Mouse (Mus musculus): ENCODE results near the gene Zc3h10. TPM values are rescaled to one million over a fixed set of nuclear protein-coding genes. Genes with fewer than 3 reads are reported as not detected.

Zc3h10 gene
- polyA plus RNA-seq, 1 experiment from 2014 or later, result 16.9 TPM

DNA sequence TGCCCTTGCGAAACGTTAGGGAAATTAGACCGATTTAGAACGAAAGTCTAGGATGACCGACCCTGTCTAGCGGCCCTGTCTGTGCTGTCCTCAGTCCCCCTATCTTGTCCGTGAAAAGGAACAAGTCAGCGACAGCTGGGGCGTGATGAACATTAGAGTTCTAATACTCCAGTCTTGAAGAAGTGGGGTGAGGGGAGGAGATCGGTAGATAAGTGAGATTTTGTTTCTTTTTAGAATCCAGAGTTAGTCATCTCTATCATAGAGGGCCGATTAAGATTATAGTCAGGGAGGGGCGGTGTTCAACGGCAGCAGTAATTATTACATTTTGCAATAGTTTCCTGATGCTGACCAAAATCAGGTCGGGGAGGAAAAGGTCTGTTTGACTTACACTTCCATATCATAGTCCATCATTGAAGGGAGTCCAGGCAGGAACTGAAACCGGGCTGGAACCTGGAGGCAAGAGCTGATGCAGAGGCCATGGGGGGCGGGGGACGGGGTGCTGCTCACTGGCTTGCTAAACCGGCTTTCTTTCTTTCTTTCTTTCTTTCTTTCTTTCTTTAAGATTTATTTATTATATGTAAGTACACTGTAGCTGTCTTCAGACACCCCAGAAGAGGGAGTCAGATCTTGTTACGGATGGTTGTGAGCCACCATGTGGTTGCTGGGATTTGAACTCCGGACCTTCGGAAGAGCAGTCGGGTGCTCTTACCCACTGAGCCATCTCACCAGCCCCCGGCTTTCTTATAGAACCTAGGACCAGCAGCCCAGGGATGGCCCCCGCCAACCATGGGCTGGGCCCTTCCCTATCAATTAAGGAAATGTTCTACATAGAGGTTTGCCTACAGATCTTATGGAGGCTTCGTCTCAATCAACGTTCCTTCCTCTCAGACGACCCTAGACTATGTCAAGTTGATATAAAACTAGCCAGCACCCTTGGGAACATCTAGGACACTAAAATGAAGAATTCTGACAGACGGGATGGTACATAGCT lies 20.9 kb downstream of the Zc3h10 start:
- no peak for TF ChIP-seq CTCF (IDR thresholded peaks at IDR 0.05; ENCODE audit: low read depth)
- peak overlapping the region; percentile 57 for H3K9ac ChIP-seq (ENCODE audit: low read depth, low read length)
- WGBS, result 26% methylated on average over 28 of the region's 28 CpGs
- no peaks in the 10 kb centered on the region for H3K27me3 ChIP-seq (ENCODE audit: insufficient read depth, low read length)
- 0 out of 2 replicates have a peak overlapping the region, but pooled peaks have one; percentile 0 for H3K27ac ChIP-seq
- DNase-seq (ENCODE audit: low spot score) (no peak), ATAC-seq (replicated peaks; ENCODE audit: low FRiP score, low read depth) (no peak)
- peaks cover 3% of the 10 kb centered on the region; the same call in 1 of the 2 replicates for H3K36me3 ChIP-seq (ENCODE audit: insufficient read depth, low read length)
- H3K4me2 ChIP-seq (ENCODE audit: low read length), result peak overlapping the region; percentile 78
- H3K9me3 ChIP-seq (replicated peaks; ENCODE audit: low read length), result no peaks in the 10 kb centered on the region
- 0 out of 2 replicates have a peak, but pooled peaks cover 8% of the 10 kb centered on the region for H3K4me1 ChIP-seq (replicated peaks; ENCODE audit: insufficient read depth, low read length)
- H3K4me3 ChIP-seq (replicated peaks; ENCODE audit: low read depth, low read length), result peak overlapping the region; percentile 63

DNA sequence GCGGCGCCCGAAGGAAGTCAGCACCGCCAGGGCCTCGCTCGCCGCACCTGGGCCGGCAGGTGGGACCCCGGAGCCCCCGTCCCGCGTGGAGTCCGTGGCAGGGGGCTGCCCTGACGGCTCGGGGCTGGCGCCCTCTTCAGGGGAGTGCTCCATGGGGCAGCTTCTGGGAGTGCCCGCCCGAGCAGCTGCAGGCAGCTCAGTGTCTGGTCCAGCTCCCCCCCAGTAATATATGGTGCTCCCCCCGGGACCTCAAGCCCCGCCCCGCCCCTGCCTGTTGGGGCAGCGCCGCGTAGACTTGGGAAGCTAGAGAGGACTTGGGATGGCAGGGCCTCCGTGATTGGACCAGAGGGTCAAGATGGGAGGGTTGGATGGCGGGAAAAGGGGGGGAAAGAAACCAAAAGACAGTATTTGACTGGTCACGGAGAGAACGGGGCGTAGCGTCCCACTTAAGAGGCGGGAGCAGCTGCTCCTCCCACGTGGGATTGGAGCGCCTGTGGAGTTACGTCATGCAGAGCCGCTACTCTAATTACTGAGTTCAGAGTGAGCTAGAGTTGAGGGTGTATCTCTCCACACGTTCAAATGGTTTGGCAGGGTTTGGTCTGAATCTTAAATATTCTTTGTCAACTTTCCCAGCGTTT lies 21.8 kb downstream of the Zc3h10 start, which contains the start of gene Esyt1:
Gene Esyt1, minus strand, starts transcription at position 201 of the 638 bp plus-strand sequence.
- peak; percentile 99 for DNase-seq (ENCODE audit: low spot score)
- peak; percentile 96 for ATAC-seq (replicated peaks; ENCODE audit: low FRiP score, low read depth)
- Histone ChIP-seq H3K4me3 (replicated peaks; ENCODE audit: low read depth, low read length) (peak within 1 kb of the TSS; percentile 63), H3K4me1 (replicated peaks; ENCODE audit: insufficient read depth, low read length) (0 out of 2 replicates have a peak, but pooled peaks cover 8% of the 10 kb centered on the region), H3K9ac (ENCODE audit: low read depth, low read length) (peak within 1 kb of the TSS; percentile 59), H3K9me3 (replicated peaks; ENCODE audit: low read length) (no peaks in the 10 kb centered on the region), H3K36me3 (ENCODE audit: insufficient read depth, low read length) (peaks cover 5% of the 10 kb centered on the region), H3K27me3 (ENCODE audit: insufficient read depth, low read length) (no peaks in the 10 kb centered on the region), H3K4me2 (ENCODE audit: low read length) (peak within 1 kb of the TSS; percentile 78), H3K27ac (peak within 1 kb of the TSS; percentile 63)
- TF ChIP-seq CTCF (IDR thresholded peaks at IDR 0.05; ENCODE audit: low read depth), result peak; percentile 57
- WGBS, result under 1% methylated on average over 37 of the region's 37 CpGs

DNA sequence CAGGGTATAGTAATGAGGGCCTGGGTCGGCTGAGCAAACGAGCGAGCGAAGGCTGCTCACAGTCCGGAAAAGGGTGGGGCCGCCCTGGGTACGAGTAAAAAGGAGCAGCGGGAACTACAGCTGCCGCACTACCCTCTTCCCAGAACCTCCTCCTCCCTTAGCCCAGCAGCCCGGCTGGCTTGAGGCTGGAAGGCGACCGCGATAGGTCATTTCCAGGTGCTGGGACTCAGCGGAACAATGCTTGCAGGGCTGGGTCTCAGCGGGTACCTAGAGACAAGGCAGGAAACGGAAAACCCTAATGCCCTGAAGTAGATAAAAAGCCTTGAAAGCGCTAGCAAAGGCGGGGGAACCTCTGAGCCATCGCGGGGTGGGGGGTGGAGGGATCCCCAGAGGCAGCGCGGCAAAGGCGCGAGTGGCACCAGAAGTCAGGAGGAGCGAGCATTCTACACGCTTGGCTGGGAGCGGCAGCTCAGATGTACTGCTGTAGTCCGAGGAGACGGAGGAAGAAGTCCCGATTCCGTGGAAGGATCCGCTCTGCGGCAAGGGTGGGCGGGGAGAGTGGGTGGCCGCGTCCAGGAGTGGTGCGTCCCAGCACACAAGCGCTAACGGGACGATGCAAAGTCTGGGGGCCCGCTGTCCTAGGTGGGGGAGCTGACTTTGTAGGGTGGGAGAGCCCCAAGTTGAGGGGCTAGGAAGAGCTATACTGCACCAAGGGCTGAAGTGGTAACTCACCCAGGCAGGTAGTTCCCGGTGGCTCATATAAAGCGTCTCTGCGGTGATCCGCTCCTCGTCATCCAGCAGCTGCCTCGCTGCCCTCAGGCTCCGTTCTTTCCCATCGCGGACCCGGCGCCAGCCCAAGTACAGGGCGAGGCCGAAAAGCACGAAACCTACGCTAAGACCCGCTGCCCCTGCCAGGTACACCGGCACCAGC lies 22.6 kb downstream of the Zc3h10 start:
- WGBS, result 1% methylated on average over 58 of the region's 58 CpGs
- peak overlapping the region; percentile 63 for H3K27ac ChIP-seq
- peak overlapping the region; percentile 78 for H3K4me2 ChIP-seq (ENCODE audit: low read length)
- H3K4me1 ChIP-seq (replicated peaks; ENCODE audit: insufficient read depth, low read length), result 0 out of 2 replicates have a peak, but pooled peaks cover 8% of the 10 kb centered on the region
- H3K9me3 ChIP-seq (replicated peaks; ENCODE audit: low read length), result no peaks in the 10 kb centered on the region
- H3K9ac ChIP-seq (ENCODE audit: low read depth, low read length), result peak overlapping the region; percentile 59
- peak; percentile 34; the same call in 1 of the 2 replicates for ATAC-seq (replicated peaks; ENCODE audit: low FRiP score, low read depth)
- no peak for TF ChIP-seq CTCF (IDR thresholded peaks at IDR 0.05; ENCODE audit: low read depth)
- DNase-seq (ENCODE audit: low spot score), result peak; percentile 82
- H3K27me3 ChIP-seq (ENCODE audit: insufficient read depth, low read length), result no peaks in the 10 kb centered on the region
- H3K4me3 ChIP-seq (replicated peaks; ENCODE audit: low read depth, low read length), result peak overlapping the region; percentile 63
- H3K36me3 ChIP-seq (ENCODE audit: insufficient read depth, low read length), result peaks cover 13% of the 10 kb centered on the region

DNA sequence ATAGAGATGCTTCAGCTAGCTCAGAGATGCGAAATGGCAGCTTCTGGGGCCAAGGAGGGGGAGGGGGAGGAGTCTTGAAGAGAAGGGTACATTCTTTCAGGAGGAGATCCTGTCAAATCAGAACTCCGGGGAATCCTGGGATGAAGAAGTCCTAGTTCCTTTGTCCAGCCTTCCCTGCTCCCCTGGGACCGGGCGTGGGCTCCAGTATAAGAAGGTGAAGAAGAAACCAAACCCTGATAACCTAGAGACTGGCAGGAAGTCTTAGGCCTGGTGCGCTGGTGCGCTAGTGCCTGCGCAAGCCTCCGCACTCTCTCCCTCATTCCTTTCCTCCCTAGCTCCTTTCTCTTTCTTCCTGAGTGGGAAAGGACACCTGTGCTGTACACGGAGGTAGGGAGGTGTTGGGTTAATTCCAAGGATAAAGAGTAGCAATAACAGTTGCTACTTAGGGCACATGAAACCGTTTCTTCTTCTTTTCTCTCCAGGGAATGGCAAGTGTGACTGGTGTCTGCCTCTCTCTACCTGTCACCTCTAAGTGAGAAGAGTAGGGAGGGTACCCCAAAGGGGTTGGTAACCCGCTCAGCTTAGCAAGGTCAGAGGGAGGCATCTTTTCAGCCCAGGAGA lies 23.4 kb downstream of the Zc3h10 start:
- TF ChIP-seq CTCF (IDR thresholded peaks at IDR 0.05; ENCODE audit: low read depth), result no peak
- H3K4me3 ChIP-seq (replicated peaks; ENCODE audit: low read depth, low read length), result peak overlapping the region; percentile 63
- H3K9me3 ChIP-seq (replicated peaks; ENCODE audit: low read length), result no peaks in the 10 kb centered on the region
- 36% methylated on average over 11 of the region's 11 CpGs for WGBS
- 0 out of 2 replicates have a peak, but pooled peaks cover 8% of the 10 kb centered on the region for H3K4me1 ChIP-seq (replicated peaks; ENCODE audit: insufficient read depth, low read length)
- no peak overlapping the region for H3K27ac ChIP-seq
- ATAC-seq (replicated peaks; ENCODE audit: low FRiP score, low read depth), result no peak
- no peaks in the 10 kb centered on the region for H3K27me3 ChIP-seq (ENCODE audit: insufficient read depth, low read length)
- peaks cover 19% of the 10 kb centered on the region for H3K36me3 ChIP-seq (ENCODE audit: insufficient read depth, low read length)
- H3K9ac ChIP-seq (ENCODE audit: low read depth, low read length), result peak overlapping the region; percentile 59
- peak overlapping the region; percentile 78 for H3K4me2 ChIP-seq (ENCODE audit: low read length)
- no peak for DNase-seq (ENCODE audit: low spot score)

DNA sequence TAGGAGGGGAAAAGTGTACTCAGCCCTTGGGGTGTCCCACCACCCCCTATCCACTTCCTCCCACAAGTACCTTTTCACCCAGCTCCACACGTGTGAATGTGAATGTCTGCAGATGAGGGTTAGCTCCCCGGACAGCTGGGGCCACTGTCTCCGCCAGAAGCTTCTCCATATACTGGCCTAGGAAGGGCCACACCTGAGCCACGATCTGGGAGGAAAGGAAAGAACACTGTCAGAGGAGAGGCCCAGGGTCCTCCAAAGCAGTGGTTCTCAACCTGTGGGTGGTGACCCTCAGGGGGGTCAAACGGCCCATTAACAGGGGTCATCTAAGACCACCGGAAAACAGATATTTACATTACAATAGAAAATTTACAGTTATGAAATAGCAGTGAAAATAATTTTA lies 25.2 kb downstream of the Zc3h10 start:
- Histone ChIP-seq H3K9me3 (replicated peaks; ENCODE audit: low read length) (no peaks in the 10 kb centered on the region), H3K27ac (no peak overlapping the region), H3K27me3 (ENCODE audit: insufficient read depth, low read length) (no peaks in the 10 kb centered on the region), H3K4me1 (replicated peaks; ENCODE audit: insufficient read depth, low read length) (0 out of 2 replicates have a peak, but pooled peaks cover 8% of the 10 kb centered on the region), H3K4me2 (ENCODE audit: low read length) (no peak overlapping the region), H3K36me3 (ENCODE audit: insufficient read depth, low read length) (peaks cover 19% of the 10 kb centered on the region), H3K9ac (ENCODE audit: low read depth, low read length) (no peak overlapping the region), H3K4me3 (replicated peaks; ENCODE audit: low read depth, low read length) (no peak overlapping the region)
- ATAC-seq (replicated peaks; ENCODE audit: low FRiP score, low read depth) (no peak), DNase-seq (ENCODE audit: low spot score) (no peak)
- WGBS, result 71% methylated on average over 6 of the region's 6 CpGs
- no peak for TF ChIP-seq CTCF (IDR thresholded peaks at IDR 0.05; ENCODE audit: low read depth)
